22 mouse cellular contexts compared by ENCODE assay signal in the genomic region with DNA sequence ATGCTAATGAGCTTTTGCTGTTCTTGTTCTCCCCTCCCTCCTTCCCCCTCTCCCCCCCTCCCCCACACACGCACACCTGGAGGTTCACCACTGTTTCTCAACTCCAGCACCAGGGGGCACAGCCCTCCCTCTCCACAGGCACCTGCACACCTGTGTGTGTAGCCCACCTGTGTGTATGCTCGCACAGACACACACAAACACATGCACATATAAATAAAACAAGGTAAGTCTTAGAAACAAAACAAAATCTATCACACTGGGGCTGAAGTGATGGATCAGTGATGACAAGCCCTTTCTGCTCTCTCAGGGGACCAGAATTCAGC.
DNase-seq lines count a peak whose midpoint lies in the region; TF ChIP-seq lines count a peak whose summit lies in the region.
"Had no signal": no experiment of that assay in that cellular context is flagged by ENCODE, and none has a peak within 500 bp of the region (broad histone marks: within the 10 kb centered on the region; RNA-seq: fewer than 3 reads in every experiment).

No protein-coding gene starts in this region.

- DNase-seq in liver, adult 2 months (ENCODE audit: extremely low read depth, low read depth, low spot score): no peak
- DNase-seq in liver: no peak
- peak; percentile 13 for DNase-seq in thymus, postnatal 0 days (ENCODE audit: low spot score)
- DNase-seq in thymus, postnatal 10 days (ENCODE audit: low spot score in 2 of 2): no peak
- DNase-seq in limb, embryonic 10.5 days (ENCODE audit: low spot score): peak; percentile 28
- peak; percentile 33 for DNase-seq in thymus, postnatal 4 days
- DNase-seq in spleen, postnatal 14 days (ENCODE audit: low spot score in 2 of 2): no peak
- DNase-seq: adrenal gland, postnatal 25 days; cerebellum, adult 11-12 months; cerebellum, postnatal 14 days; gastrocnemius, postnatal 25 days; kidney, adult 18-20 months; lung, adult 18-20 months; lung, postnatal 10 days; right cerebral cortex, postnatal 14 days had no signal

- no peaks in the 10 kb centered on the region for H3K27me3 ChIP-seq in liver, adult 2 months (ENCODE audit: control insufficient read depth, insufficient read depth, low read length)
- H3K27me3 ChIP-seq in limb, embryonic 10.5 days (ENCODE audit: low read depth, poor library complexity, severe bottlenecking): no peaks in the 10 kb centered on the region
- H3K27me3 ChIP-seq: embryonic facial prominence, embryonic 15.5 days; forebrain, embryonic 12.5 days; heart, embryonic 15.5 days; neural tube, embryonic 15.5 days had no signal

- no peak overlapping the region for H3K9ac ChIP-seq in liver, adult 2 months (ENCODE audit: low read depth, low read length)
- H3K9ac ChIP-seq: embryonic facial prominence, embryonic 15.5 days; forebrain, embryonic 12.5 days; heart, embryonic 15.5 days; neural tube, embryonic 15.5 days had no signal

- no peaks in the 10 kb centered on the region for H3K79me2 ChIP-seq in liver, adult 2 months (ENCODE audit: control insufficient read depth, insufficient read depth, low read length)

- peaks cover 4% of the 10 kb centered on the region; the same call in 1 of the 2 replicates for H3K4me1 ChIP-seq in liver, adult 2 months (ENCODE audit: control insufficient read depth, insufficient read depth, low read length)
- H3K4me1 ChIP-seq in limb, embryonic 10.5 days: peaks cover 8% of the 10 kb centered on the region
- H3K4me1 ChIP-seq: embryonic facial prominence, embryonic 15.5 days; heart, embryonic 15.5 days; neural tube, embryonic 15.5 days had no signal

- H3K27ac ChIP-seq in liver, adult 2 months (replicated peaks; ENCODE audit: insufficient read depth, low read depth, low read length): no peak overlapping the region
- no peak overlapping the region for H3K27ac ChIP-seq in limb, embryonic 10.5 days
- H3K27ac ChIP-seq: embryonic facial prominence, embryonic 15.5 days; forebrain, embryonic 12.5 days; heart, embryonic 10.5 days; heart, embryonic 15.5 days; hindbrain, postnatal 0 days; macrophage; neural tube, embryonic 15.5 days had no signal

- peak; percentile 35 for TF ChIP-seq CTCF in liver, adult 2 months (IDR thresholded peaks at IDR 0.05; ENCODE audit: low read depth, low read length)

- TF ChIP-seq POLR2A in liver, adult 2 months (IDR thresholded peaks at IDR 0.05; ENCODE audit: extremely low read depth, insufficient read depth, low read length): no peak

- no peak overlapping the region for H3K4me3 ChIP-seq in liver, adult 2 months (ENCODE audit: insufficient read depth, low read depth, low read length)
- H3K4me3 ChIP-seq in limb, embryonic 10.5 days: no peak overlapping the region
- H3K4me3 ChIP-seq: embryonic facial prominence, embryonic 15.5 days; forebrain, embryonic 12.5 days; heart, embryonic 10.5 days; heart, embryonic 15.5 days; neural tube, embryonic 15.5 days had no signal

- no peaks in the 10 kb centered on the region for H3K9me3 ChIP-seq in limb, embryonic 10.5 days (replicated peaks)
- H3K9me3 ChIP-seq: embryonic facial prominence, embryonic 15.5 days; forebrain, embryonic 12.5 days; heart, embryonic 10.5 days; heart, embryonic 15.5 days; neural tube, embryonic 15.5 days had no signal

- WGBS in liver, adult 2 months: 49% methylated on average over 2 of the region's 2 CpGs
- 47% methylated on average over 2 of the region's 2 CpGs for whole genome bisulfite sequencing in limb, embryonic 10.5 days

- no peaks in the 10 kb centered on the region for H3K36me3 ChIP-seq in liver, adult 2 months (ENCODE audit: control insufficient read depth, insufficient read depth, low read length)
- H3K36me3 ChIP-seq in limb, embryonic 10.5 days: no peaks in the 10 kb centered on the region
- H3K36me3 ChIP-seq: embryonic facial prominence, embryonic 15.5 days; forebrain, embryonic 12.5 days; heart, embryonic 10.5 days; heart, embryonic 15.5 days; neural tube, embryonic 15.5 days had no signal

Comparison
In these comparisons a context has a peak if more than half of its experiments do, and no peak if none do; other contexts are left out.
1. DNase-seq: peak in thymus, postnatal 0 days (single experiment), limb, embryonic 10.5 days (single experiment) and thymus, postnatal 4 days (single experiment); none in liver, adult 2 months (single experiment), liver (single experiment), thymus, postnatal 10 days (0 of 2) and spleen, postnatal 14 days (0 of 2).